Mouse (Mus musculus): ENCODE data around the gene Rhox4g. TPM values are rescaled to one million over a fixed set of nuclear protein-coding genes. Genes with fewer than 3 reads are reported as not detected.
"Not testable (repeated sequence)": the region's sequence is repeated elsewhere in the genome, so short reads cannot be mapped to it uniquely, and the experiment has no call there.

Rhox4g gene
- not detected for total RNA-seq (2021)
- long read RNA-seq, experiment 1, result 0 reads
- long read RNA-seq, experiment 2, result 0 reads

DNA sequence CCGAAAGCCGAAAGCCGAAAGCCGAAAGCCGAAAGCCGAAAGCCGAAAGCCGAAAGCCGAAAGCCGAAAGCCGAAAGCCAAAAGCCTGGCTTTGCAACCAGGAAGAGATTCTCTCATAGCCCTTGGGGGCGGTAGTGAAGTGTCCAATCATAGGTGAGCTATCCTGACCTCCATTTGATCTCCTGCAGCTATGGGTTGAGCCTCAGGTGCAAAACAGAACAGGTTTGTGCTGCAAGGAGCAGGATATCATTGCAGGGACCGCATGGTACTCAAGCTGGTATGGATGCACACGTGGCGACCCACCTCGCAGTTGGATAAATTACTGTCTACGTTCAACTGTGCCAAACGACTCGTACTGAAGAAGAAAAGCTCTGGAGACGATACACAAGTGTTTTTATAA lies at the start of gene Rhox4g:
Gene Rhox4g, minus strand, starts transcription at position 101 of the 400 bp plus-strand sequence.
- not testable (repeated sequence) for DNase-seq (ENCODE audit: low spot score in 2 of 2)

GRCm38 (mm10) chrX:37692261-37692660 lies 41.1 kb upstream of the Rhox4g start:
- no peak for DNase-seq (ENCODE audit: low spot score in 2 of 2)

- no peak for DNase-seq (ENCODE audit: low spot score in 2 of 2)
Measured at GRCm38 (mm10) chrX:37683031-37683715, 32.0 kb upstream of the Rhox4g start.

GRCm38 (mm10) chrX:37673177-37673576 lies 22.1 kb upstream of the Rhox4g start, which contains the start of gene Rhox2h:
Gene Rhox2h, minus strand, starts transcription at chrX:37673277.
- not testable (repeated sequence) for DNase-seq (ENCODE audit: low spot score in 2 of 2)

DNA sequence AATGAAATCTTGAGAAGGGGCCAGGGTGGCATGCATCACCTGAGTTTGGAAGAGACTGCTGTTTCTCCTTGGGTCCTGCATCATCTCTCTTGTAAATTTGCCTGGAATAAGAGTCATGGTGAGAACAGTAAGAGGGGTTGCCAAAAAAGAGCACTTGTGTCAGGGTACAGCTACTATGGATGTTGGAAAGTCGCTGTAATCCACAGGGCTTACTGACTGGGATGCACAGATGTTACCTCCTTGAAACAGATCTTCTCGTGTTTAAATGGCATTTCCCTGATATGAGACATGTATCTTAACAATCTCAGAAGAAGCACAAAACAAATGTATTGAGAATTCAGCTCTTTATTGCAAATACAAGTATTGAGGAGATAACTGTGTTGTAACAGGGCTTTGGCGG lies 17.5 kb upstream of the Rhox4g start, which contains the start of gene Rhox3h:
Gene Rhox3h, minus strand, starts transcription at position 101 of the 400 bp plus-strand sequence.
- not testable (repeated sequence) for DNase-seq (ENCODE audit: low spot score in 2 of 2)

GRCm38 (mm10) chrX:37643370-37643769 lies 7.8 kb downstream of the Rhox4g start, which contains the start of gene Rhox2g:
Gene Rhox2g, minus strand, starts transcription at chrX:37643470.
- not testable (repeated sequence) for DNase-seq (ENCODE audit: low spot score in 2 of 2)

GRCm38 (mm10) chrX:37628512-37628911 lies 22.6 kb downstream of the Rhox4g start, which contains the start of gene Rhox3g:
Gene Rhox3g, minus strand, starts transcription at chrX:37628612.
- not testable (repeated sequence) for DNase-seq (ENCODE audit: low spot score in 2 of 2)

DNA sequence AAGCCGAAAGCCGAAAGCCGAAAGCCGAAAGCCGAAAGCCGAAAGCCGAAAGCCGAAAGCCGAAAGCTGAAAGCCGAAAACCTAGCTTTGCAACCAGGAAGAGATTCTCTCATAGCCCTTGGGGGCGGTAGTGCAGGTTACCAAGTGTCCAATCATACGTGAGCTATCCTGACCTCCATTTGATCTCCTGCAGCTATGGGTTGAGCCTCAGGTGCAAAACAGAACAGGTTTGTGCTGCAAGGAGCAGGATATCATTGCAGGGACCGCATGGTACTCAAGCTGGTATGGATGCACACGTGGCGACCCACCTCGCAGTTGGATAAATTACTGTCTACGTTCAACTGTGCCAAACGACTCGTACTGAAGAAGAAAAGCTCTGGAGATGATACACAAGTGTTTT lies 43.5 kb downstream of the Rhox4g start, which contains the start of gene Rhox4f:
Gene Rhox4f, minus strand, starts transcription at position 101 of the 400 bp plus-strand sequence.
- not testable (repeated sequence) for DNase-seq (ENCODE audit: low spot score in 2 of 2)

Other genes starting within 250 kb of the Rhox4g start
- gene Rhox2b, start 239.3 kb downstream of the Rhox4g start, total RNA-seq (2021), result not detected
- not detected for gene Rhox4b, start 218.8 kb downstream of the Rhox4g start, total RNA-seq (2021)
- not detected for gene Rhox2c, start 197.6 kb downstream of the Rhox4g start, total RNA-seq (2021)
- under 1 TPM in 1 of 2 experiments, not detected in 1; 0.78 TPM for gene Rhox3c, start 192.7 kb downstream of the Rhox4g start, total RNA-seq (2021)
- gene Rhox4c, start 171.0 kb downstream of the Rhox4g start, total RNA-seq (2021), result not detected
- gene Rhox2d, start 157.9 kb downstream of the Rhox4g start, total RNA-seq (2021), result not detected
- not detected for gene Rhox4d, start 137.0 kb downstream of the Rhox4g start, total RNA-seq (2021)
- gene Rhox2e, start 120.9 kb downstream of the Rhox4g start, total RNA-seq (2021), result not detected
- not detected for gene Rhox3e, start 109.3 kb downstream of the Rhox4g start, total RNA-seq (2021)
- gene Rhox4e, start 93.9 kb downstream of the Rhox4g start, total RNA-seq (2021), result not detected
- gene Rhox2f, start 79.9 kb downstream of the Rhox4g start, total RNA-seq (2021), result not detected
- not detected for gene Rhox3f, start 70.3 kb downstream of the Rhox4g start, total RNA-seq (2021)
- gene Rhox4f, start 43.6 kb downstream of the Rhox4g start, total RNA-seq (2021), result not detected
- not detected for gene Rhox3g, start 22.7 kb downstream of the Rhox4g start, total RNA-seq (2021)
- gene Rhox2g, start 7.9 kb downstream of the Rhox4g start, total RNA-seq (2021), result not detected
- gene Rhox3h, start 17.4 kb upstream of the Rhox4g start, total RNA-seq (2021), result under 1 TPM; 0.29 to 0.36 TPM
- not detected for gene Rhox2h, start 21.9 kb upstream of the Rhox4g start, total RNA-seq (2021)
- not detected for gene Rhox5, start 153.5 kb upstream of the Rhox4g start, total RNA-seq (2021)
- not detected for gene Rhox6, start 175.6 kb upstream of the Rhox4g start, total RNA-seq (2021)
- gene Rhox7a, start 180.4 kb upstream of the Rhox4g start, total RNA-seq (2021), result not detected
- not detected for gene Rhox8, start 227.6 kb upstream of the Rhox4g start, total RNA-seq (2021)
- gene Rhox7b, start 245.9 kb upstream of the Rhox4g start, total RNA-seq (2021), result not detected